Mouse (Mus musculus): ENCODE data around the gene Sart3.

Gene Sart3

GRCm38 (mm10) chr5:113725417-113725816, 46.9 kb downstream of the Sart3 start:
- DNase-seq (ENCODE audit: low spot score in 2 of 2) = no peak

- peak; percentile 36 to 70 for DNase-seq (ENCODE audit: low spot score in 2 of 2)
Observed at GRCm38 (mm10) chr5:113724446-113724845, 47.9 kb downstream of the Sart3 start, which contains the start of gene 1700069L16Rik. 1700069L16Rik (minus strand) TSS chr5:113724772.

- DNase-seq (ENCODE audit: low spot score in 2 of 2) = no peak
Observed at GRCm38 (mm10) chr5:113723567-113724237, 48.6 kb downstream of the Sart3 start.

GRCm38 (mm10) chr5:113722224-113723013, 49.9 kb downstream of the Sart3 start:
- no peak for DNase-seq (ENCODE audit: low spot score in 2 of 2)

GRCm38 (mm10) chr5:113719221-113719661, 53.1 kb downstream of the Sart3 start:
- DNase-seq (ENCODE audit: low spot score in 2 of 2) = no peak

- no peak for DNase-seq (ENCODE audit: low spot score in 2 of 2)
Observed at GRCm38 (mm10) chr5:113716581-113717388, 55.5 kb downstream of the Sart3 start.

- DNase-seq (ENCODE audit: low spot score in 2 of 2) = no peak
Observed at GRCm38 (mm10) chr5:113712861-113713260, 59.4 kb downstream of the Sart3 start.

GRCm38 (mm10) chr5:113703803-113704585, 68.3 kb downstream of the Sart3 start:
- no peak for DNase-seq (ENCODE audit: low spot score in 2 of 2)

GRCm38 (mm10) chr5:113700388-113701023, 71.8 kb downstream of the Sart3 start:
- DNase-seq (ENCODE audit: low spot score in 2 of 2) = no peak

GRCm38 (mm10) chr5:113694415-113694814, 77.9 kb downstream of the Sart3 start:
- no peak for DNase-seq (ENCODE audit: low spot score in 2 of 2)

- no peak for DNase-seq (ENCODE audit: low spot score in 2 of 2)
Observed at GRCm38 (mm10) chr5:113694000-113694399, 78.3 kb downstream of the Sart3 start.

- DNase-seq (ENCODE audit: low spot score in 2 of 2) = no peak
Observed at GRCm38 (mm10) chr5:113693196-113693755, 79.0 kb downstream of the Sart3 start.

All from spleen, postnatal 14 days (tissue).